In the genomic region with DNA sequence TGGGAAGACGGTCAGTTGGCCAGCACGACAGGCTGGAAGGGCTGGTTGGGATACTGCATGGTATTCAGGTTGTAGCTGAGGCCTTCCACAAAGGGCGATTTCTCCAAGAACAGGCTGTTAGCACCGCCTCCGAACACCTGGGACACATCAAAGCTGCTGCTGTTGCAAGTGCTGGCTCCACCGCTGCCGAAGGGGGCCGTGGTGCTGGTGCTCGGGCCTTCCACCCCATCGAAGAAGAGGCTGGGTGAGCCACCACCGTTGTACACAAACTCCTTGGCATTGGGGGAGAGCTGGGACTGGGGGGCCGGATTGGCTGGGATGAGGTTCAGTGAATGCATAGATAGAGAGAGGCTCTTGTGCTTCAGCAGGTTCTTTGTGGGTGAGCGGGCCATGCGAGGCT, we compare ENCODE assay signal across 25 mouse cellular contexts. TPM values are rescaled to one million over a fixed set of nuclear protein-coding genes. Genes with fewer than 3 reads are reported as not detected.
DNase-seq lines count a peak whose midpoint lies in the region; ATAC-seq and TF ChIP-seq lines count a peak whose summit lies in the region.
"Had no signal": no experiment of that assay in that cellular context is flagged by ENCODE, and none has a peak within 500 bp of the region (broad histone marks: within the 10 kb centered on the region; RNA-seq: fewer than 3 reads in every experiment).

No protein-coding gene starts in this region.

- WGBS in embryonic facial prominence, embryonic 12.5 days, result 83% methylated on average over 14 of the region's 14 CpGs
- WGBS in embryonic facial prominence, embryonic 10.5 days, result 86% methylated on average over 14 of the region's 14 CpGs
- 68% methylated on average over 14 of the region's 14 CpGs for WGBS in limb, embryonic 13.5 days
- 87% methylated on average over 14 of the region's 14 CpGs for WGBS in limb, embryonic 10.5 days
- WGBS in thymus, adult 2 months, result 30% methylated on average over 14 of the region's 14 CpGs

- H3K27ac ChIP-seq in embryonic facial prominence, embryonic 12.5 days, result 0 out of 2 replicates have a peak overlapping the region, but pooled peaks have one; percentile 12
- no peak overlapping the region for H3K27ac ChIP-seq in embryonic facial prominence, embryonic 10.5 days (replicated peaks)
- H3K27ac ChIP-seq in limb, embryonic 13.5 days, result no peak overlapping the region
- H3K27ac ChIP-seq in limb, embryonic 10.5 days, result no peak overlapping the region
- peak overlapping the region; percentile 37; the same call in 1 of the 2 replicates for H3K27ac ChIP-seq in thymus, adult 2 months (ENCODE audit: control insufficient read depth, insufficient read depth, low read length)
- H3K27ac ChIP-seq: embryonic facial prominence, embryonic 15.5 days; heart, embryonic 15.5 days; hindbrain, embryonic 14.5 days; liver, embryonic 15.5 days; lung, embryonic 15.5 days; neural tube, embryonic 12.5 days had no signal

- TF ChIP-seq CTCF in thymus, adult 2 months (IDR thresholded peaks at IDR 0.05; ENCODE audit: borderline replicate concordance, control insufficient read depth, extremely low read depth, insufficient read depth, low read length, poor library complexity), result no peak; the same call in 1 of the 2 replicates

- peaks cover 62% of the 10 kb centered on the region for H3K36me3 ChIP-seq in embryonic facial prominence, embryonic 12.5 days
- peaks cover 85% of the 10 kb centered on the region for H3K36me3 ChIP-seq in embryonic facial prominence, embryonic 10.5 days (replicated peaks)
- H3K36me3 ChIP-seq in limb, embryonic 13.5 days, result peaks cover 74% of the 10 kb centered on the region
- H3K36me3 ChIP-seq in limb, embryonic 10.5 days, result peaks cover 85% of the 10 kb centered on the region
- H3K36me3 ChIP-seq in thymus, adult 2 months (ENCODE audit: control insufficient read depth, insufficient read depth, low read length), result peaks cover 35% of the 10 kb centered on the region

- no peak overlapping the region for H3K4me2 ChIP-seq in embryonic facial prominence, embryonic 12.5 days (replicated peaks)
- H3K4me2 ChIP-seq in limb, embryonic 13.5 days (replicated peaks), result no peak overlapping the region
- H3K4me2 ChIP-seq: embryonic facial prominence, embryonic 15.5 days; heart, embryonic 15.5 days; hindbrain, embryonic 14.5 days; liver, embryonic 15.5 days; lung, embryonic 15.5 days; neural tube, embryonic 12.5 days had no signal

- no peak overlapping the region for H3K4me3 ChIP-seq in embryonic facial prominence, embryonic 12.5 days
- H3K4me3 ChIP-seq in embryonic facial prominence, embryonic 10.5 days, result no peak overlapping the region
- no peak overlapping the region for H3K4me3 ChIP-seq in limb, embryonic 13.5 days
- H3K4me3 ChIP-seq in limb, embryonic 10.5 days, result no peak overlapping the region
- peak overlapping the region; percentile 9; the same call in 1 of the 2 replicates for H3K4me3 ChIP-seq in thymus, adult 2 months (ENCODE audit: control insufficient read depth, insufficient read depth, low read length)
- H3K4me3 ChIP-seq: embryonic facial prominence, embryonic 15.5 days; heart, embryonic 15.5 days; liver, embryonic 15.5 days; lung, embryonic 15.5 days; neural tube, embryonic 12.5 days had no signal

- peaks cover 11% of the 10 kb centered on the region for H3K4me1 ChIP-seq in embryonic facial prominence, embryonic 12.5 days
- peaks cover 9% of the 10 kb centered on the region for H3K4me1 ChIP-seq in embryonic facial prominence, embryonic 10.5 days
- H3K4me1 ChIP-seq in limb, embryonic 13.5 days, result peaks cover 12% of the 10 kb centered on the region
- H3K4me1 ChIP-seq in limb, embryonic 10.5 days, result peaks cover 14% of the 10 kb centered on the region
- H3K4me1 ChIP-seq in thymus, adult 2 months (replicated peaks; ENCODE audit: control insufficient read depth, insufficient read depth, low read length), result peaks cover 33% of the 10 kb centered on the region

- ATAC-seq in embryonic facial prominence, embryonic 12.5 days (ENCODE audit: insufficient number of reproducible peaks, insufficient read depth, low FRiP score, low TSS enrichment), result no peak
- no peak for ATAC-seq in limb, embryonic 13.5 days (ENCODE audit: low FRiP score, low read depth)
- ATAC-seq: activated CD4-positive, CD25-positive, alpha-beta regulatory T cell, adult 4 months; forebrain, embryonic 14.5 days had no signal

- no peak for TF ChIP-seq POLR2A in thymus, adult 2 months (IDR thresholded peaks at IDR 0.05; ENCODE audit: control insufficient read depth, extremely low read depth, insufficient read depth, low read length, poor library complexity)

- no peak for DNase-seq in embryonic facial prominence, embryonic 10.5 days (ENCODE audit: low spot score)
- DNase-seq in limb, embryonic 10.5 days (ENCODE audit: low spot score), result no peak
- DNase-seq in thymus, adult 2 months, result peak; percentile 51
- no peak for DNase-seq in urinary bladder, postnatal 4 days (ENCODE audit: low spot score in 2 of 2)
- no peak for DNase-seq in T-cell, adult 2 months (ENCODE audit: low spot score)
- DNase-seq: adrenal gland, adult 8-10 months; cerebellum, postnatal 14 days; gastrocnemius, postnatal 10 days; heart, postnatal 4 days; kidney, adult 8-10 months; kidney, postnatal 10 days; lung, postnatal 4 days; midbrain, embryonic 14.5 days; right cerebral cortex, postnatal 14 days; spleen, adult 18-20 months had no signal

- no peaks in the 10 kb centered on the region for H3K9me3 ChIP-seq in embryonic facial prominence, embryonic 12.5 days
- H3K9me3 ChIP-seq in embryonic facial prominence, embryonic 10.5 days, result no peaks in the 10 kb centered on the region
- H3K9me3 ChIP-seq in limb, embryonic 13.5 days, result no peaks in the 10 kb centered on the region
- no peaks in the 10 kb centered on the region for H3K9me3 ChIP-seq in limb, embryonic 10.5 days (replicated peaks)
- H3K9me3 ChIP-seq: embryonic facial prominence, embryonic 15.5 days; heart, embryonic 15.5 days; liver, embryonic 15.5 days; lung, embryonic 15.5 days; neural tube, embryonic 12.5 days had no signal

- no peak overlapping the region for H3K9ac ChIP-seq in embryonic facial prominence, embryonic 12.5 days
- H3K9ac ChIP-seq in limb, embryonic 13.5 days, result 0 out of 2 replicates have a peak overlapping the region, but pooled peaks have one; percentile 39
- H3K9ac ChIP-seq: embryonic facial prominence, embryonic 15.5 days; heart, embryonic 15.5 days; hindbrain, embryonic 14.5 days; liver, embryonic 15.5 days; lung, embryonic 15.5 days; neural tube, embryonic 12.5 days had no signal

- H3K27me3 ChIP-seq in embryonic facial prominence, embryonic 12.5 days, result no peaks in the 10 kb centered on the region
- no peaks in the 10 kb centered on the region for H3K27me3 ChIP-seq in embryonic facial prominence, embryonic 10.5 days (replicated peaks; ENCODE audit: low read depth, poor library complexity, severe bottlenecking)
- H3K27me3 ChIP-seq in limb, embryonic 13.5 days, result no peaks in the 10 kb centered on the region
- no peaks in the 10 kb centered on the region for H3K27me3 ChIP-seq in limb, embryonic 10.5 days (ENCODE audit: low read depth, poor library complexity, severe bottlenecking)
- no peaks in the 10 kb centered on the region for H3K27me3 ChIP-seq in thymus, adult 2 months (ENCODE audit: control insufficient read depth, insufficient read depth, low read length)
- H3K27me3 ChIP-seq: embryonic facial prominence, embryonic 15.5 days; heart, embryonic 15.5 days; liver, embryonic 15.5 days; lung, embryonic 15.5 days; neural tube, embryonic 12.5 days had no signal

RNA-seq across cellular contexts. Expression of a gene that starts 7.9 kb away (rescaled TPM):
- polyA plus RNA-seq in embryonic facial prominence, embryonic 12.5 days (2016; fragmentation: Nextera tagmentation; extraction: Ambion mirVana), result 22.9 and 23.0 TPM in 2 replicates
- polyA plus RNA-seq in embryonic facial prominence, embryonic 10.5 days (2016; fragmentation: Nextera tagmentation; extraction: Ambion mirVana), result 20.1 and 20.3 TPM in 2 replicates
- polyA plus RNA-seq in limb, embryonic 13.5 days (2015; fragmentation: Nextera tagmentation; extraction: Ambion mirVana), result 24.6 and 26.0 TPM in 2 replicates
- polyA plus RNA-seq in limb, embryonic 10.5 days (2016; fragmentation: Nextera tagmentation; extraction: Ambion mirVana), result 18.3 and 19.8 TPM in 2 replicates
- polyA plus RNA-seq in thymus, adult 2 months (2012; rRNA removed), result 64.6 and 76.1 TPM in 2 replicates

RNA-seq across cellular contexts. Expression of a gene that starts 21.0 kb away (rescaled TPM):
- polyA plus RNA-seq in embryonic facial prominence, embryonic 12.5 days (2016; fragmentation: Nextera tagmentation; extraction: Ambion mirVana), result 145 and 163 TPM in 2 replicates
- polyA plus RNA-seq in embryonic facial prominence, embryonic 10.5 days (2016; fragmentation: Nextera tagmentation; extraction: Ambion mirVana), result 260 and 267 TPM in 2 replicates
- polyA plus RNA-seq in limb, embryonic 13.5 days (2015; fragmentation: Nextera tagmentation; extraction: Ambion mirVana), result 151 and 158 TPM in 2 replicates
- 256 and 300 TPM in 2 replicates for polyA plus RNA-seq in limb, embryonic 10.5 days (2016; fragmentation: Nextera tagmentation; extraction: Ambion mirVana)
- 71.7 and 87.9 TPM in 2 replicates for polyA plus RNA-seq in thymus, adult 2 months (2012; rRNA removed)

RNA-seq across cellular contexts. Expression of a gene that starts 21.4 kb away (rescaled TPM):
- polyA plus RNA-seq in embryonic facial prominence, embryonic 12.5 days (2016; fragmentation: Nextera tagmentation; extraction: Ambion mirVana), result 146 and 155 TPM in 2 replicates
- polyA plus RNA-seq in embryonic facial prominence, embryonic 10.5 days (2016; fragmentation: Nextera tagmentation; extraction: Ambion mirVana), result 153 TPM in 2 replicates
- polyA plus RNA-seq in limb, embryonic 13.5 days (2015; fragmentation: Nextera tagmentation; extraction: Ambion mirVana), result 142 and 156 TPM in 2 replicates
- 170 and 172 TPM in 2 replicates for polyA plus RNA-seq in limb, embryonic 10.5 days (2016; fragmentation: Nextera tagmentation; extraction: Ambion mirVana)
- polyA plus RNA-seq in thymus, adult 2 months (2012; rRNA removed), result 342 and 377 TPM in 2 replicates

RNA-seq across cellular contexts. Expression of a gene that starts 48.5 kb away (rescaled TPM):
- polyA plus RNA-seq in embryonic facial prominence, embryonic 12.5 days (2016; fragmentation: Nextera tagmentation; extraction: Ambion mirVana), result 29.7 and 30.9 TPM in 2 replicates
- 15.9 and 16.0 TPM in 2 replicates for polyA plus RNA-seq in embryonic facial prominence, embryonic 10.5 days (2016; fragmentation: Nextera tagmentation; extraction: Ambion mirVana)
- polyA plus RNA-seq in limb, embryonic 13.5 days (2015; fragmentation: Nextera tagmentation; extraction: Ambion mirVana), result 25.4 and 26.0 TPM in 2 replicates
- 13.4 and 16.5 TPM in 2 replicates for polyA plus RNA-seq in limb, embryonic 10.5 days (2016; fragmentation: Nextera tagmentation; extraction: Ambion mirVana)
- 29.3 and 34.6 TPM in 2 replicates for polyA plus RNA-seq in thymus, adult 2 months (2012; rRNA removed)

Comparison
In these comparisons a context has a peak if more than half of its experiments do, and no peak if none do; other contexts are left out.
1. H3K27ac ChIP-seq: peak in embryonic facial prominence, embryonic 12.5 days (single experiment) and thymus, adult 2 months (single experiment); none in embryonic facial prominence, embryonic 10.5 days (single experiment), limb, embryonic 13.5 days (single experiment) and limb, embryonic 10.5 days (single experiment).